Mouse (Mus musculus) kidney, adult 9 months (tissue): ENCODE measurements around the gene Kif12.

Experiments used
- DNase-seq: peaks from one replicate; pipeline ENCODE4 v3.0.0; 2022

The Kif12 gene

DNA sequence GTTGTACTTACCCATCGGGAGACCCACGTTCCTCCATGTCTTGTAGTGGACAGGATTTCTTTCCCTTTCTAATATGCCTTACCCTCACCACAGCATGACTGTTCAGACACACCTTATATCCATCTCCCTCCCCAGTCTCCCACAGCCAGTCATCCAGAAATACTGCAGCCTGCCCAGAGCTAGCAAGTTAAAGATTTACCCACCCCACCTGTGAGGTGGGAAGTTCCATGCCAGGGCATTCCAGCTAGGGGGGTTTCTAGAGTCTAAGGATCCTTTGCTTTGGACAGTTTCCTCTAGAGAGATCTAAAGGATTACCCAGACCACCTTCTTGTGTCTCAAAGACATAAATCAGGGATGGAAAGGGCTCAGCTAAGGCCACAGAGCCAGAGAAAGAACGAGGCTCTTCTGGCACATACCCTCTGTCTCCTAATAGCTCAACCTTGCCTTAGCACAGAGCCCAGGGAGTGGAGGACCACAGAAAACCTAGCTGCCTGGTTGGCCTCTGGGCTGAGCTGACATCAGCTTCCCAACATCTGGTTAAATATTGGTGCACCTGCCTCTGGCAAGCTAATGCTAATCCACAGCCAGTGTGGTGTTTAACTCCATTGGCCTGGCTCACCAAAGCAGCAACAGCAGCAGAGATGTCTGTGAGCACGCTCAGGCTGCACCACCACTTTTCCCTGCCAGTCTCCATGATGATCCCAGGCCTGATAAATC, at the start of gene Kif12:
Gene Kif12, minus strand, starts transcription at position 163 of the 717 bp plus-strand sequence.
- peak; percentile 96 for DNase-seq

DNA sequence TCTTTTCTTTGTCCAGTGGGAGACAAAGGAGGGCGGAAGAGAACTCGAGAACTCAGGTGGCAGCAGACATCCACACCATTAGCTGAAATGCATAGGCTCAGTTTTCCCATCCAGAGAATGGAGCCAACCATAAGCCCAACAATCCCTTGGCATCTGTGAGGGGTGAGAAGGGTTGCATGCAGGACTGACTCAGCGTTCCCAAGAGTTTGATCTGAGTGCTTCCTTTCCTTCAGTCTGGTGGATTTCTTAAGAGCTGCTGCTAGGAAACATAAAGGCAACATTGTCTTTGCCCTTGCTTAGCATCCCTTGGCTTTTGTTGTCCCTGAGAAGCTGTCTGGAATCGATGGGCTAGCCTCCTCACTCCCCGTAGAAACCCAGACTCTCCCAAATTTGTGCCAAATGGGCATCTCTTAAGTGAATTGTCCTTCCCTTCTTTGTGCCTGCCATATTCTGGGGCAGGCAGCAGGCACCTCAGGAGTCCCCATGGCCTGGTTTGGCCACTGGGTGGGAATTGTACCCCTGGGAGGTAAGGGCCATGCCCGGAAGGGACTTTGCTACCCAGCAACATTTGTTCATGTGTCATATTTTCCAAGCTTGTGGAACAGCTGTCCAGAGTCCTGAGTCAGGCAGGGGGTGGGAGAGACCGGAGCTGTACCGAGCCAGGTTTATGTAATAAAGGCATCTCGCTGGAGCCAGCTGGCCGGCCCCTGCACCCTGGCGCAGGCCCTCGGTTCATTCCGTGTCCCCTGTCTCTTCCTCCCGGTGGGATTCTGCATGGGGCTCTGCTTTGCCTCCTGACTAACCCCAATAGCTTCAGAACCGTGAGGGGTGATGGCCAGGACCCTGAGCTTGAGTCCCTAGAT, 49.4 kb upstream of the Kif12 start:
- DNase-seq: peak; percentile 93

DNA sequence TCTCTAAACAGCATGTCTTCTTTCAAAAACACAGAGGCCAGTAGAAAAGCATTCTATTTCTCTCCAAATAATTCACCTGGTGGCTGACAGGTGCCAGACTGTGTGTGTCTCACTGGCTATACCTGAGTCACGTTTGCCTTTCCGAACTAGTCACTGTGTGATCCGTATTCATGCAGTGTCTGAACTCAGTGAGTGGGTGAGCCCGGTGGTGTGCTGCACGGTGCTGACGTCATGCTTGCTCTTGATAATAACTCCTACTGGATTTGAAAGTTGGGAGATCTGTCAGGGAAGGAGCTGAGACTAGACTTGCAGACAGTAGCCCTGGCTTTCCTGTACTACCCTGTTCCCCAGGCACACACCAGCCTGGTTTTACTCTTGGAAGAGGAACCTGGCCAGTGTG, 47.7 kb upstream of the Kif12 start:
- DNase-seq: no peak

DNA sequence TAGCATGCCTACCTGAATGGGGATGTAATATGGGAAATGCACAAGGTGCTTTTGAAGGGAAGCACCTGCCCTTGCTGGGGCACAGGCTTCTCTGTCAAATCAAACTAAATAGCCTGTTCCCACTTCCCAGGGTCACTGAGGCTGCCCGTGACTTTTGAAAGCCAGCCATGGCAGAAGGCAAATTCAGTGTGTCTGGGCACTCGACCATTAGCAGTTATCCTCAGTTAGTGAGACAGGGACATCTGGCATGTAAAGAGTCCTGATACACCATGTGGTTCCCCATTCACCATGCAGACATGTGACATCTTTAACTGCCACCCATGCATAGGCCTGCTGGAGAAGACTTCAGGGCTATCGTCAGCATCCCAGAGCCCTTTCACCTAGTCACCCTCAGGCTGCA, 47.1 kb upstream of the Kif12 start:
- no peak for DNase-seq

DNA sequence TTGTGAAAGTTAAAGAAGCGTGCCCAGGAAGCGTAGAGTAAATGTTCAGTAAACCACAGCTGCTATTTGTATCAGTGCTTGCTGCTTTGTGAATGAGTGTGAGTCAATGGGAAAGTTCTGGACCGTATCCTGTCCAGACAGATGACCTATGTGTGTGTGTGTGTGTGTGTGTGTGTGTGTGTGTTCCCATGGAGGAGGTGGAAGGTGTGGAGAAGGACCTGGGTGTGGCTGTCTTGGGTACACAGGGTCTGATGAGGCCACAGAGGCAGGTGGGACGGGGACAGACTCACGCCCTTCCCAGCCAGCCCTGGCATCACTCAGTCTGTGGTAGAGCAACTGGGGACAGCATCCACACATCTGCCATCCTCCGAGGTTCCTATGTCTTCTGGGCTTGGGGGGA, 45.6 kb upstream of the Kif12 start:
- DNase-seq: no peak

DNA sequence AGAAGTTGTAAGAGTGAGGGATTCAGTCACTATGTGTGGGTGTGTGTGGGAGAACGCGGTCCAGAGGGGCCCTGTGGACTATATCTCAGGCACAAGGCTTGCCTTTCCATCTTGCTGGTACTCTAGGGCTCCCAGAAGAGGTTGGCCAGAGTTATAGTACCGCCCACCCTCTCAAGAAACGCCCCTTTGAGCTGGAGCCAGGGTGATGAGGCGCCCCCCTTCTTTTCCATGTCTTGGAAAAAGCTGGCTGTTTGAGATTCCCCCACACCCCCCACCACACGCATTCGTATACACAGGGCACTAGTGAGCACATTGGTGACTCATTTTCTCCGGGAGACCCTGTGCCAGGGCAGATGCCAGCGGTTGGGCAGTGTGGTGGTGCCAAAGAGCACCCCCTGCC, 44.6 kb upstream of the Kif12 start:
- peak; percentile 70 for DNase-seq

DNA sequence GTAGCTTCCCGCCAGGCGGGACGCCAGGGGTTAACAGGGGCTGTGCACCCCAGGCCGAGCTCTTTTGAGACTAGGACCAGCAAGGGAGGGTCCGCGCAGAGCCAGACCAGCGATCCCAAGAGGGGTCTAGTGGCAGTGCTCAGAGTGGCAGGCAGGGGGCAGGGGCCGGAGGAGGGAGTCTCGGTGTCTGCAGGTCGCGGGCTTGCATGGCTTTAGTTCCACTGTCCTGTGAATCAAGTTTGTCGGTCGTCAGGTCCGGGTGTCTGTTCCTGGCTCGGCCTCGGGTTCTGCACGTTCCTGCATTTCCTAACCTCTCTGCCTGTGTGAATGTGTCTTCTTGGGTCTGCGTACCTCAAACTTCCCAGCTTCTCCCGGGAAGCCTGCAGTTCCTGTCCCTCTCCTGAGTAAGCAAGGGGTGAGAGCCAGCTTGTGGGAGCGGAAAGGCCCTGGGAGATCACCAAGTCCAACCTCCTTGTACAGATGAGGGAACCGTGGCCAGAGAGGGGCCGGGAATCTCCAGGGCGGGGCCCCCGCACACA, 44.1 kb upstream of the Kif12 start:
- peak; percentile 77 for DNase-seq

DNA sequence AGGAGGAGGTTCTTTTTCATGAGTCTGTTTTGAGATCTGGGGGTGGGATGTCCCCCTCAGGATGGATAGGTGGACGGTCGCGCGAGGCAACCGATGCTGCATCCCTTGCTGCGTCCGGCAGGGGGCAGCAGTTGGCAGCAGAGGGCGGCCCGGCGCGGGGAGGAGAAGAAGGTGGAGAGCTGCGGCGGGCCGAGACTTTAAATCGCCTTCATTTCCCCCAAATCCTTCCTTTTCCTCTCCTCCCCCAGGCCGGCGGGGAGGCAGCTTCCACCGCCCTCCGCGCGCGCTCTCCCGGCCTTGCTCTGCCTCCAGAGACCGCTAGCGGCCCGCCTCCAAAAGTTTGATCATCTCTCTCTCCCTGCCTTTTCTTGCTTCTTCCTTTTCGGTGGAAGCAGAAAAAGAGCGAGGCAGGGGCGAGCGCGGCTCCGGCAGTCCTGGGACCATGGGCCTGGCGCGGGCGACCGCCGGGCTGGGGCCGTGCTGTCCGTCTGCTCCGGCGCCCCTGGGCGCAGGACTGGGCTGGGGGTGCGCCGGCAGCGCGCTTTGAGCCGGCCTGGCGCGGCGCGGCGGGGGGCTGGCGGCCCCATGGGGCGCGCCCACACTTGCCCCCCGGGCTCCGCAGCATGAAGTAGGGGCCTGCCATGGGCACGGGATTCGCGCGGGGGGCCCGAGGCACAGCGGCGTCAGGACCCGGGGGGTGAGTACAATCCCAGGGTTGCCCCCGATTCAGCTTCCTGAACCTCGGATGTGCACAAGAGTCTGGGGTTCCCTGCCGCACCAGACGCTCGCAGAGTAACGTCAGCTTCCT, 43.5 kb upstream of the Kif12 start:
- peak; percentile 83 for DNase-seq

DNA sequence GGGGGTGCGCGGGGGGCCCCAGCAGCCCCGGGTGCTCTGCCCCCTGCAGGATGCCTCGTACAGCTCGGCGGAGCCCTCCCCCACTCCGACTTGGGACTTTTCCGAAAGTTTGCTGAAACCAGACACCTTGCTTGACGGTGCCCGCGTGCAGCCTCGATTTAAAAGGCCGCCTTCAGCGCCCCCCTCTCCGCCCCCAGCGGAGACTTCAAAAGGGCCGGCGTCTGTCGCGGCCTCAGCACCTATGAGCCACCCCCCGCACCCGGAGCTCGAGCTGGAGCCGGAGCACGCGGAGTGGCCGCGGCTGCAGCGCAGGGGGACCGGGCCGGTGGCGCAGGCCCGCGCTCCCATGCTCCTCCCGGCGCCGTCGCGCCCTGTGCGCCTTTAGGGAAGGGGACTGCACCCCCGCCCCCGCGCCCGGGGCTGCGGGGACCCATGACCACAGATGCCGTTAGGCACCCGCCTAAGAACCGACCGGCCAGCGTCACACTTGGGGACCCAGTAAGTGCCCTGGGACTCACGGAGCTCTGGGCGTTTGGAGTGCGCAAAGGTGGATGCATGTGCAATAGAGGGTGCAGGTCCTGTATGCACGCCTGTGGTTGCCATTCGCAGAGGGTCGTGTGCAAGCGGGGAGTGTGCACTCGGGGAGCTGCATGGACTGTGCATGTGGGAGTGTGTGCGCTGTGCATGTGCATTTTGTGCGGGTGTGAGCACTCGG, 42.1 kb upstream of the Kif12 start, which contains the start of gene Col27a1:
Gene Col27a1, plus strand, starts transcription at position 98 of the 715 bp plus-strand sequence.
- DNase-seq: no peak

DNA sequence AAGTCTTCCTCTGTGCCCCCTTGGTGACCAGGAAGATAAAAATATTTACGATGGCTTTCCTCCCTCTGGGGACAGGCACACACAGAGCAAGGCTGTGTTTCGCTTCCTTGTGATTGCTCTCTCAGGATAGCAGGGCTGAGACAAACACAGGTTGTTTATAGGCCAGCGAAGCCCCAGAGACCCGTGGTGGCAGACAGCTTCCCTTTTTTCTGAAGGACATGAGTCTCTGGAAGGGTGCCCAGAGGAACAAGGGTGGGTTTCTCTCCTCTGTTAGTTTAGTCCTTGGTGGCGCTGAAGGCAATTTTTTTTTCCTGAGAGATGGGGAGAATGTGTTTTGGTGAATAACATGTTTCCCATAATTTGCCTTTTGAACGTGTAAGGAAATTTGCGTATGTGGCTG, 33.7 kb upstream of the Kif12 start:
- DNase-seq: no peak

DNA sequence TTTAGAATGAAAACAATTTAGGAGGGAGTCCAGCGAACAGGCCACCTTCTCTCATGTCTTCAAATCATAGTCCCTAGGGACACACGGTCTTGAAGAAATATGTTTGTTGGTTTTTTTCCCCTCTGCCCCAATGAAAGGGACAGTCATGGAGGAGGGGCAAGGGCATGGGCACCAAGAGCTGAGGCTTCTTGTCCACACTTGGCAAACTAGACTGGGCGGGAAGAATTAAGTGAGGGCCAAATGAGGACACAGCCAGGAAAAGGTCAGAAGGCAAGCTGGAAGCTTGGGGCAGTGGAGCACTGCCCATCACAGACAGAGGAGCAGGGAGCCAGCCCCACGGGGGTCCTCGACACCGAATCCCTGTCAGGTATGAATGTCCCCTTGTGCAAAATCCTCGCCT, 31.9 kb upstream of the Kif12 start:
- DNase-seq: no peak

DNA sequence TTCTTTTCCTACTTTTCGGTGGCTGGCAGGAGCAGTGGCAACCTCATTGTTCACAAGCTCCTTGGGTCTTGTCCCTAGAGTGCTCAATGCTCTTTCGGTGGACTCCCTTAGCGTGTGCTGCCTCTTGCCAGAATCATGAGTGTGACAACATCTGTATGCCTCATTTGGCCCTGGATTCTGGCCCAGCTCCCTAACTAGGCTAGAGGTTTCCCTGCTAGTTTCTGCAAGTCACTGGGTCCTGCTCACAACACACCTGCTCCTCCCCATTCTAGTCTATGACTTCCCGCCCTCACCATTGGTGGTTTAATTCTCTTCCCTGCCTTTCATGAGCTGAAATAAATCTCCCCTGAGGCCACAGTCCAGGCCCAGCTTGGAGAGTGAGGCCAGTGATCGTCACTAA, 27.4 kb upstream of the Kif12 start:
- DNase-seq: no peak

DNA sequence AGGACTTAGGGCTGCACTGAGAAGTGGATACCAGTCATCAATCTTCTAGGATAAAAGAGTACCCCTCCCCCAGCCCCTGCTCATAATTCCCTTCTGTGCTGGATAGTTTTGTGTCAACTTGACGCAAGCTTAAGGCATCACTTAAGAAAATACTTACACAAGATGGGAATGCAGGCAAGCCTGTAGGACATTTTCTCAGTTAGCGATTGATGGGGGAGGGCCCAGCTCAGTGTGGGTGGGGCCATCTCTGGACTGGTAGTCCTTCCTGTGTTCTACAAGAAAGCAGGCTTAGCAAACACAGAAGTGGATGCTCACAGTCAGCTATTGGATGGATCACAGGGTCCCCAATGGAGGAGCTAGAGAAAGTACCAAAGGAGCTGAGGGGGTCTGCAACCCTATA, 22.4 kb upstream of the Kif12 start:
- DNase-seq: no peak

DNA sequence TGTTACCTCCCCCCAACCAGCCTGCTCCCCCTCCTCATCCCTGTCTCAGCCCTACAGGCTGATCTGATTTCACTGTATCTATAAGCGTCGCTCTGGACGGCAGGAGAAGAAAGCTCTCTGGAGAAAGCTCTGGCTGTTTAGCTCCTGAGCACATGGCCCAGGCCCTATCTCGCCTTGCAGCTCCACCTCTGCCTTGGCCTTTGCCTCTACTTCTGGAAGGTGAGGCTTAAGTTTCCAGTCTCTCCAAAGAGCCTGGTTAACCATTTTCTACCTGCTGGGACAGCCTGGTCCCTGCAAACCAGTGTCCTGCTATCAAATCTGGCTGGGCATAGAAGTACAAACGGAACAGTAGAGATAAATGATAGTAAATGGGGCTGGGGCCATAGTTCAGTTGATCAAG, 19.7 kb upstream of the Kif12 start:
- no peak for DNase-seq

DNA sequence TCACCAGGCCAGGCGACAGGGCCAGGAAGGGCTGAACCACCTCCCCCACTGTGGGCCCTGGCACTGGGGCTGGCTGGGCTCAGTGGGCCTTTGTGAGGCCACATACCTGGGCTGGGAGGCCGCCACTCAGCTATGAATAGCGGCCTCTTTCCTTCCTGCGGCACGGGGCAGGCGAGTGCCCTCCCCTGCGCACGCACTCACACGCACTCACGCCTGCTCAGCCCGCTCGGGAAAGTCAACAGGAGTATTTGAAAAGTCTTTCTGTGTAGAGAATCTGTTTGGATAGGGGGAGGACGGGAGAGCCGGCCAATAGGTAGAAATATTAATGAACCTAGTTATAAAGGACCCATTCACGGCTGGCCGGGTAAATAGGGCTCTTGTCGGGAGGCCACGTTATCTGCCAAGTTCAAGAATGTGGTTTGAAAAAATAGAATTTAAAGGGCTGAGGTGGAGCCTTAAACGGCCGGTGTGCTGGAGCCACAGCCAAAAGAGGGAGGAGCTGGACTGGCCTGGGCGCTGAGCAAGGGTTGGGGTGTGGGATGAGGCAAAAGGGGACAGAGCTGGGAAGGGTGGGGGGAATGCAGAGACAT, 14.4 kb upstream of the Kif12 start:
- peak; percentile 45 for DNase-seq

DNA sequence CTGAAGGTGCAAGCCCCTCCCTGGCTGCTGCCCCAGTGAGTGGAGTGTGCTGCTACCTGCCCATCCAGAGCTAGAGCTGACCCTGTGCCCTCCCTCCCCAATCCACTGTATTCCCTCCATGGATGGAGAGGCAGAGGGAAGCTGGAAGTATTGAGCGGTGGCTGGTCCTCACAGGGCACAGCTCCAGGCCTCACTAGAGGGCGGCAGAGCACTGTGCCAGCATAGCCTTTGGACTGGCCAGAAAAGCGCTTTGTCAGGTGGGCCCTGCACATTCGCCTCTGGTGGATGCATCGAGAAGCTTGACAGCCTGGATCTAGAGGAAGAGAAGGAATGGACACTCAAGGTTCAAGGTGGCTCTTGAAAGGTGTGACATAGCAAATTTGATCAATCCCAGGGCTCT, 9.6 kb upstream of the Kif12 start:
- DNase-seq: peak; percentile 77

DNA sequence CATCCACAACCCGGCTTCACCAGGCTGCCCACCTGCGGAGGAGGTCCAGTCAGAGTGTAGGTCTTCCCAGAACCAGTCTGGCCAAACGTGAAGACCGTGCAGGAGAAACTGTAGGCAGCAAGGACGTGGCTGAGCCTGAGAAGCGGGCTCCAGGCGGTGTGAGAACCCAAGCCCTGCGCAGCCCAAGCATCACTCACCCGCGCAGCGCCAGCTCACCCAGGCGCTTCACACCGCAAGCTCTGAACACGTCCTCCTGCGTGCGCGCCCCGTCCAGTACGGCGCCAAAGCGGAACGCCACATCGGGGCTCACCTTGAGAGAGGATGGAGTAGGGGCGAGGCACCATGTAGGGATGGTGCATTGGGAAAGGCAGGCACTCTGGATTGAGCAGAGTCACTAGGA, 809 bp downstream of the Kif12 start:
- DNase-seq: no peak

DNA sequence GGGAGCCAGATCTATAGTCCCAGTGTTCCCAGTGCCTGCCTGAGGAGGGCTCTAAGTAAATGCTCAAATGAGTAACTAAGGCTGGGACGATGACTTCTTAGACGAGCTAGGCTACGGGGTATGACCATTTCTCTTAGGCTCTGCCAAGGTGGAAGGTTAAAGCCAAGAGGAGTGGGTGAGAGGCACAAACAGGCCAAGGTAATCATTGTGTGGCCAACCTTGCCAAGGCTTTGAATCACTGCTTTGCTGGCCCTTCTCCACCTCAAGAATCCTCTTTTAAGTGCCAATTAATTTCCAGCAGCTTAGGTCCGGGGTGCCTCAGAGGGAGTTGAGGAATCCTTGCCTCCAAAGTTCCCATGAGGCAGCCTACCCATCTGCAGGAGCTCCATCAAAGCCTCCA, 1.9 kb downstream of the Kif12 start:
- peak; percentile 83 for DNase-seq

DNA sequence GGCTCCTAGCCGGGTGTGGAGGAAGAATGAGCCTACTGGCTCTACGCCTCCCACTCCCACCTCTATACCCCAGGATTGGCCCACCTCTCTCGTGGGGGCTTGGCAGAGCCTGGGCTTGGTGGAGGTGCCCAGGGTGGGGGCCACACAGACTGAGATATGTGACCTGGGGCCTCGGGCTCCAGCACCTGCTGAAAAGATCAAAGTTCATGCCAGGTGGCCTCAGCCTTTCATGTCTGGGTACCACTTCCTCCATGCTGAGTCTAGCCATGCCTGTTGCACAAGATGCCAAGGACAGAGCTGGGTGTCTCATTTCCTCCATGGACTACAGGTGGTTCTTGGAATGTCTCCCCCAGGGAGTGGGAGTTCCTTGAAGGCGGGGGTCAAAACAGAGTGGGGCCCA, 5.6 kb downstream of the Kif12 start:
- DNase-seq: no peak

DNA sequence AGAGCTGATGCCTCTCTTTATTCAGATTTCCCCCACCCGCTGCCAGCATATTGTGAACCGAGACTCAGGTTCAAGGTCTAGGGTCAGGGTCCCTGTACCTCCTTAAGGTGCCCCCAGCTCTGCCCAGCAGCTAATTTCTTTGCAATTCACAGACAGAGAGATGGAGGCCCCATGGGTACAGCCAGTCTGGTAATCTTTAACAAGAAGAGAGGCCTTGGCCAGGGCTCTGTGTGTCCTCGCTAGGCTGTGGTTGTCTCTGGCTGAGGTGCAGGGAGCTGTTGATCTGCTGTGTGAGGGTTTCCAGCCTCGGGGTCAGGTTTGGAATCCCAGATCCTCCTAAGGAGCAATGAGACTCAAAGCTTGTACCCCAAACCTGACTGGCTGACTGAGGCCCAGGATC, 6.3 kb downstream of the Kif12 start:
- peak; percentile 80 for DNase-seq

DNA sequence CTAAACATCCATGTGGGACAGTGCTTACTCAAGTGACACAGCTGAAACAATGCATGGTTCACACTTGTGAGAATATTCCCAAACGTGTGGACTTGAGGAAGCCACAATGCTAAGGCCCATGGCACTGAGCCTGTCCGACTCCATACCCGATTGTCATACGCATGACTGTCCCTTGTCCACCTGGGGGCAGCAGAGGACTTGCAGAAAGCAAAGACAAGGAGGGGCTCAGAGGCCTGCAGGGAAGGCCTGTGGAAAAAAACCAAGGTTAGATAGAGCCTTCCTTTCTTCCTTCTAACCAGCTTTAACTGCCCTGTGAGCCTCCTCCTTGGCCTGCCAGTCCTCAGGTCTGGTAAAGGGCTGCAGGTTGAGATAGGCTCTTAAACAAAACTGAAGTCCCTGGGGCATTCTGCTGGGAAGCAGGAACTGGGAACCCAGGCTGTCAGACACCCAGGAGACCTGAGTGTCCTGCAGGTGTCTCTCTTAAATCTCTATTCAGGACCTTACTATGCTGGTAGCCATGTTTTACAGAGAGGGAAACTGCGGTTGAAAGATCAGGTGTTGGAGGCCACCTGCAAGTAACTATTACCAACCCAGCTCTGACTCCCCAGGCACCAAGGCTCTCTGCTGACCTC, 12.9 kb downstream of the Kif12 start:
- DNase-seq: peak; percentile 94

DNA sequence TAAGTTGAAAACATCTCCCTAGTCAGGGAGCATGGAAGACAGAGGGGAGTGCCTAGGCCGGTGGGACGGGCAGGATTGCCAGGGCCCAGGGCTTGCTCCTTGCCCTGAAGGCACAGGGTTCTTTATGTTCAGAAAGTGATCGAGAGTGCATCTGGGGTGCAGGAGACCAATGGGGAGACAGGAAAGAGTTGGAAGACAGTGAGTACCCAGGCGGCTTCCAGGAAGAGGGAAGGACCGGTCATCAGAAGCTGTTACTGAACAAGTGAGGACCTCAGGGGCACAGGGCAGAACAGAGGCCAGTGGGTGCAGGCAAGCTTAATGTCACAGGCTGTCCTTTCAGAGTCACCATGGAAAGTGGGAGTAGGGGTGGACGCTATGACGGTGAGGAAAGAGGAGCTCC, 13.7 kb downstream of the Kif12 start:
- DNase-seq: peak; percentile 51
